Mouse (Mus musculus): ENCODE measurements around the gene Casz1.

The Casz1 gene

GRCm38 (mm10) chr4:148804137-148804779 lies at the start of gene Casz1:
Casz1 (plus strand) TSS chr4:148804429.
- DNase-seq (ENCODE audit: low spot score), result peak; percentile 82

DNA sequence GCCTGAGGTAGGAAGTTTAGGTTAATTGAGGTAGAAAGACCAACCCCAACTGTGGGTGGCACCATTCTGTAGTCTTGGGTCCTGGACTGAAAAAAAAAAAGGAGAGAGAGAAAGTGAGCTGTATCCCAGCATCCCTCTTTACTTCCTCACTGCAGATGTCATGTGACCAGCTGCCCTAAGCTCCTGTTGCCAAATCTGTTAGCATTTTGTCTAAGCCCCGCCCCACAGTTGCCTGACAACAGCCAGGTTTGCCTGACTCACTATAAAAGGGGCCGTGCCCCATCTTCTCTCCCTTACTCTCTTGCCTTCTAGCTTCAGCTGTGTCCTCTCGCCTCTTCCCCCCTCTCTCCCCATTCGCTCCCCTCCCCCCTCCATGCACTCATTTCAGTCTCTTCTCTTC lies 45.4 kb upstream of the Casz1 start:
- DNase-seq (ENCODE audit: low spot score), result no peak

GRCm38 (mm10) chr4:148760152-148760551 lies 44.1 kb upstream of the Casz1 start:
- DNase-seq (ENCODE audit: low spot score), result no peak

DNA sequence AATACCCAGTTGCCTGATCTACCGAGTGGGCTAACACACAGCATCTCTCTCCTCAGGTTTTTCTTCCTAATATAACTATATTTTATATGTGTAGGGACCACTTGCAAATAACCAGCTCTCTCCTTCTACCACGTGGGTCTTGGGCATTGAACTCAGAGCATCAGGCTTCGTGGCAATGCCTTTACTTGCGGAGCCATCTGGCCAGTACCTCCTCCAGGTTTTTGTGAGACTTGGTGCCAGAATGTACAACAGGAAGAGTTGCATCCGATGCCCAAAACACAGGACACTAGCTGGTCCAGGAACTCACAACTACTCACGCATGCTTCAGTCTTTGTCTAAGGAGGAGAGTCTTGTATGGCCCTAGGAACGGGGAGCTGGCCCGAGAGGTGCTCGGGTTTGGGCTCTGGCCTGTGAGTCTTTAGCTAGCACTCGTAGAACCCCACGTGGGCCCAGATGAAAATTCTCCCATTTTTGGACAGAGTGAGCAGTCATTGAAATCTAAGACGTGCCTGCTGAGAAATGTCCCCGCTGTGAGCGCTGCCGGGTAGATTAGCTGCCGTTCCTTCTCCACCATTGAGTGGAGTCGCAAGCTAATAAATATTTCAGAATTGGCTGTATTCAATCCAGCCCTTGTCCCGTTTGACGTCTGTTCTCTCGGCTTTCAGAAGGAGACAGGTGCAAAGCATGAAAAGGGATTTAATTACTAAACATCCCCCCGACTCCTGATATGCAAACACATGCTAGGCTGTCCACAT lies 38.0 kb upstream of the Casz1 start:
- DNase-seq (ENCODE audit: low spot score), result no peak

GRCm38 (mm10) chr4:148767655-148768305 lies 36.4 kb upstream of the Casz1 start:
- DNase-seq (ENCODE audit: low spot score), result no peak

GRCm38 (mm10) chr4:148768649-148769048 lies 35.6 kb upstream of the Casz1 start:
- no peak for DNase-seq (ENCODE audit: low spot score)

DNA sequence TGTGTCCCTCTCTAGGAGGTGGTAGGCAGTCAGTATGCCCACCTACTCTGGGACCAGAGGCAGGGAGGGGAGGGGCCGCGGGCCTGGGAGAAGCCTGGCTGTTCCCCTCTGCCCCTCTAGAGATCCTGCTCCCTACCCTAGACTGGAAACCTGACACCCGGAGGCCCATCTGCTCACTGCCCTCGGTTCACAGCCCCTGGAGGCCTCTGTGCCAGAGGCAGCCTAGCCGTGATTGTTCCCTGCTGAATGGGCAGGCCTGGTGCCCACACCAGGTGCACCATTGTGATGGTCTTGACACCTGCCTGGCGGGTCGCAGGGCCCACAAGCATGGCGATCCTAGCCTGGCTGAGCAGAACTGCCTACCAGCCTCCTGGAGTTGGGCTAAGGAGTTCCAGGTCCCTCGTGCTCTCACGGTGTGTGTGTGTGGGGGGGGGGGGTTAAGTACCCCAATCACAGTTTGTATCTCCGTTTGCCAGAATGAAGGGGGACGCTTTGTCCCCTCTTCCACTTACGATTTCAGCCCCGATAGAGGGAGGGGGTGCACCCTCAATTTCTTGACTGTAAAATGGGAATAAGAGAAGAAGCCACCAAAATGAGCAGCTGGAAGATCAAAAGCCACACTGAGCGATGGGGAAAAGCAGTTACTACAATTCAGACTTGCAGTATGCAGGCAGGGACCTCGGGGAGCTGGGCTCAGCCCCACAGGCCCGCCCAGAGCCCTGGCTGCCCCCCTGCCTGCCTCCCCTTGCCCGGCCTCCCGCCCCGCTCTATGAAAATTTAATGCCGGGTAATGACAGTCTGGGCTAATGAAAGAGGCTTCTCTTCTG lies 33.4 kb upstream of the Casz1 start:
- DNase-seq (ENCODE audit: low spot score), result no peak

DNA sequence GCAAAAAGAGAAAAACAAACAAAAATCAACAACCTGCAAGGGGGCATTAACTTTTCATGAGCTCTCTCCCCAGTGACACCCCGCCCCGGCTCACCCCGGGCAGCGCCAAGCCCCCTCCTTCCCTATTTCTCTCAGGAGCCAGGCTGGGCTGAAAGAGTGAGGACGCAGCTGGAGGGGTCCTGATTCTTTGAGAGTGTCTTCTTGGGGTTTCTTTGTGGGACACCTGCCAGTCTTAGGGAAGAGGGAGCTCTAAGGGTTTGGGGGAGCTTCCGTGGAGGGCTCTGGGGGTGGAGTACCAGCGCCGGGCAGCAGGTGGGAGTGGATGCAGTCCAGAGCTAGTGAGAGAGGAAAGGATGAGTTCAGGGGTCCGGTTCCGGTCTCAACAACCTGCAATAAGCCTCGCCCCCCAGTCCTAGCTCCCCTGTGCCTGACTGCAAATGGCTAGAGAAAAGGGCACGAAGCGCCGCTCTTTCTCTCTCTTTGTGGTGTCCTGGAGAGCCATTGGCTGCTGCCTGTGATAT lies 32.8 kb upstream of the Casz1 start:
- no peak for DNase-seq (ENCODE audit: low spot score)

DNA sequence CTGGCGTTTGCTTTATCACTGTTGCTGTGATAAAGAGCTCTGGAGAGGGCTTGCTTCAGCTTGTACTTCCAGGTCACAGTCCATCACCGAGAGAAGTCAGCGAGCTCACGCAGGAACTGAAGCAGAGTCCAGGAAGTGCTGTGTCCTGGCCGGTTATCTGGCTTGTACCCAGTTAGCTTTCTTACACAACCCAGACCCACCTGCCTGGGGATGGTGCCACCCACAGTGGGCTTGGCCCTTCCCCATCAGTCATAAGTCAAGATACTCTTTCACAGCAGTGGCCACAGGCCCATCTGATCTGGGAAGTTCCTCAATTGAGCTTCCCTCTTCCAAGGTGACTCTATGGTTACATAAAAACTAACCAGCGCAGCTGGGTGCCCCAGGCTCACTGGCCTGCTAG lies 31.6 kb upstream of the Casz1 start:
- DNase-seq (ENCODE audit: low spot score), result no peak

DNA sequence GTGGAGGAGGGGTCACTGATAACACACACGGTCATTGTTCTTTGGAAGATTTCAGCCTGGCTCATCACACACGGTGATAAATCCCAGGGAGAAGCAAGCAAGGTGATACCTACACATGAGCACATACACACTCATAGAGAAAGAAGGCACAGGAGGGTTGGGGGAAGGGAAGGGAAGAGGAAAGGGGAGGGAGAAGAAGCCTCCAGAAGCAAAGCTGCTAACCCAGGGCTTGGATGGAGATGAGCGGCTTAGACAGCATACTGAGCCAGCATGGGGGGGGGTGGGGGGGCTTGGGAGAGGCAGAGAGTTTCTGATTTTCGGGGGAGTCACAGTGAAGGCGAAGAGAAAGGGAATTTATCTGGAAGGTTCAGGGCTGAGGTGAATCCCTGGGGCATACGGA lies 30.2 kb upstream of the Casz1 start:
- DNase-seq (ENCODE audit: low spot score), result no peak

- DNase-seq (ENCODE audit: low spot score), result no peak
Measured at GRCm38 (mm10) chr4:148775476-148776269, 28.6 kb upstream of the Casz1 start.

DNA sequence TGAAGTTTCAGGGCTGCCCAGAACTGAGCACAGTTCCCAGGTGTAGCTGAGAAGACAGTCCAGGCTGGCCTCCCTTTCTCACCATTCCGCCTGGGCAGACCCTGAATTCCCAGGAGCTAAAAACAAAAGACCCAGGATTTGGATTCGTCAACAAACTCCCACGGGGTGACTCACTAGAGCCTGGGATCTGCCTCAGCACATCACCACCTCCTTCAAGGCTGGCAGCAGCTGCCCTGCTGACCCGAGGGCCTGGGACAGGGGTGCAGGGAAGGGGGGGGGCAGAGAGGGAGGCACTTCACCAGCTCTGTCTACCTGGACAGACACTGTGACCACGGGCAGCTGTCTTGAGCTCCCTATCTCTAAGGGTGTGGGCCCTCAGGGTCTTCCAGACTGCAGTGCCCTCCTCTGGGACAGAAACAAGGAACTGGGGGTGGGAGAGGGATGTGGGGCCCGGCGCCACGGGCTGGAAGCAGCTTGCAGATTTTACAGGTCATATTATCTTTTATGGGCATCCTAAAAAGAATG lies 24.1 kb upstream of the Casz1 start:
- DNase-seq (ENCODE audit: low spot score), result no peak

DNA sequence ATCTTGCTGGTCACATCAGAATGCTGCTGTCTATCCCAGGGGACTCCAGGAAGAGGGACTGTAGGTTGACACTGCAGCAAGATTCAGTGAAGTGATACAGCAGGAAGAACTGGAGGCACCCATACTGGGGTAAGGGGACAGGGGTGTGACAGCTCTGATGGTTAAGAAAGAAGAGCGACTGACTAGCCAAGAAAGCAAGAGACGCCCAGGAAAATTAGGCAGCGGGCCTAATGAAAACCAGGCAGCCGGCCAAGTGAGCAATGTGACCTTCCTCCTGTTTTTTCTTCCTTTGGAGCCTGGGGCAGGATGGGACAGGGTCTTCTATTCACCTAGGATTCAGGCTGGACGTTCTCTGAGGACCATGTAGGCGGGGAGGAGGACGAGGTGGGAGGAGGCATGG lies 22.7 kb upstream of the Casz1 start:
- no peak for DNase-seq (ENCODE audit: low spot score)

- DNase-seq (ENCODE audit: low spot score), result no peak
Measured at GRCm38 (mm10) chr4:148782880-148783279, 21.3 kb upstream of the Casz1 start.

DNA sequence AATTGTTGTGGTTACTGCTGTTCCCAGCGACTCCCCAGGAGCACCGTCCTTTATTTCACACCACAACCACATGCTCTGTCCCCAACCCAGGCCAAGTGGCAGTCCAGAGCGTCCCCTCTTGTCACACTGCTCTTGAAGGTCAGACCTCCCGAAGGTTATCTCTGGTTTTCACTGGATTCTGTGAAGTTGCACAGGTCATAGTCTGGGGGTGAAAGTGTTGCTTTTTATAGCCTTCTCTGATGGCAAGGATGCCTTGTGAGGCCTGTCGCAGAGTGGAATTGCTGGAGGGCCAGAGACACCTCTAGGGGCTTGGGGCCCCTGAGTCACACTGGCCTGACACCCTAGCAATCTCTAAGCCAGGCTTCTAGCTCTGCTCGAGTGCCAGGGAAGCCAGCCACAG lies 20.5 kb upstream of the Casz1 start:
- no peak for DNase-seq (ENCODE audit: low spot score)

GRCm38 (mm10) chr4:148785053-148785567 lies 19.1 kb upstream of the Casz1 start:
- no peak for DNase-seq (ENCODE audit: low spot score)

GRCm38 (mm10) chr4:148785995-148786394 lies 18.2 kb upstream of the Casz1 start:
- no peak for DNase-seq (ENCODE audit: low spot score)

DNA sequence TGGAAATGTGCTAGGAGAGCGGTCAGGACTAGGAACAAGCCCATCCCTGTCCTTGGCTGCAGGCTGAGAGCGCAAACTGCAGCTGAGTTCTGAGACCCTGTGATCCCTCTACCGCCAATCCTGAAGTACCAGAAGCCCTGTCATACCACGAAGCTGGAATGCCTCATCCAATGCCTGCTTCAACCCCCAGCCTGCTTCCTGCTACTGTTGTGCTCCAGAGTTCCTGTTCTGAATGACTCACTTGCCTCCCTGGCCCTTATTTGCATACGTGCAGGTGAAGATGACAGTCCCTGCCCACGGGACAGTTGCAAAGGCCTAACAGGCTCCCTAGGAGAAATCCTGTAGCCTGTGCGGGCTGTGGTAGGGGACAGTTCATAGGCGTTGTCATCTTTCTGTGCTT lies 13.3 kb upstream of the Casz1 start:
- DNase-seq (ENCODE audit: low spot score), result no peak

GRCm38 (mm10) chr4:148795038-148795437 lies 9.2 kb upstream of the Casz1 start:
- no peak for DNase-seq (ENCODE audit: low spot score)

GRCm38 (mm10) chr4:148797475-148798324 lies 6.5 kb upstream of the Casz1 start:
- no peak for DNase-seq (ENCODE audit: low spot score)
